Mouse (Mus musculus) olfactory bulb, adult 2 months (tissue): ENCODE data around the gene Spock1. TPM values are rescaled to one million over a fixed set of nuclear protein-coding genes. Genes with fewer than 3 reads are reported as not detected.

Source experiments
- H3K27ac ChIP-seq: fragments of 200-500 bp; 2 replicates; pipeline ENCODE4 v1.5.1; 2012; ENCODE audit warnings: low read depth, low read length; ENCODE audit not compliant: insufficient read depth
- H3K4me1 ChIP-seq: fragments of 200-500 bp; 2 replicates; pipeline ENCODE4 v1.6.1; 2012; ENCODE audit warnings: low read length; ENCODE audit not compliant: control insufficient read depth, insufficient read depth
- H3K4me3 ChIP-seq: fragments of 200-500 bp; 2 replicates; pipeline ENCODE4 v1.5.1; 2012; ENCODE audit warnings: mild to moderate bottlenecking, low read depth, low read length, moderate library complexity; ENCODE audit not compliant: insufficient read depth
- CTCF ChIP-seq: fragments of 200-500 bp; IDR thresholded peaks from 2 replicates; pipeline ENCODE4 v1.5.1; 2012; ENCODE audit warnings: low read depth, mild to moderate bottlenecking, low read length, moderate library complexity; ENCODE audit not compliant: insufficient read depth
- POLR2A ChIP-seq: fragments of 200-500 bp; IDR thresholded peaks from 2 replicates; pipeline ENCODE4 v1.6.1; 2012; ENCODE audit warnings: mild to moderate bottlenecking, low read depth, low read length, moderate library complexity; ENCODE audit not compliant: insufficient read depth
- WGBS: fragments of 180-500 bp; shearing (Covaris S2); methylation state at CpG from one replicate; pipeline ENCODE4 v1.1.7; 2018; 5-methylcytosine and 5-hydroxymethylcytosine counted together
- polyA plus RNA-seq: library from polyadenylated mRNA; stranded (reverse); fragments of >200 nt; gene quantifications from 2 replicates; pipeline ENCODE4 v1.2.4, GENCODE M21; 2012; ENCODE audit warnings: low replicate concordance; ENCODE audit not compliant: missing spikeins, insufficient read depth, insufficient read length

Spock1 gene
- polyA plus RNA-seq, 1 experiment = not detected

DNA sequence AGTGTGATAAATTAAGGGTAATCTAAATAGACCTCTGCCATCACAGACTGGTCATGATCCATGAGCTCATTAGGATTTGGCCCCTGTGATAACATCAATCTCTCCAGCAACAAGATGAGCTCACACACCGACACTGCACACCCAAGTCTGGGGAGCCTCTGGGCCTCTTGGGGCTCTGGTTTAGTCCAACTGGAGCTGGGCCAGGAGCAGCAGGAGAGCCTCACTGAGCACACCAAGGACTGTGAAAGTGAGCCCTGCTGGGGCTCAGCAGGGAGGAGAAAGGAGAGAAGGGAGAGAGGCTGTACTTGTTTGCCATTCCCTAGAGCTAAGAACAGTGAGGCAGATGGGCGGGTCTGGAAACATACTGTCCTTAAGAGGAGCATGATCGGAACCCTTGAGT lies 248.3 kb downstream of the Spock1 start:
- 65% methylated on average over 3 of the region's 3 CpGs for WGBS
- H3K4me3 ChIP-seq = no peak overlapping the region
- H3K4me1 ChIP-seq = no peaks in the 10 kb centered on the region
- H3K27ac ChIP-seq = no peak overlapping the region
- no peak for TF ChIP-seq CTCF
- no peak for TF ChIP-seq POLR2A

DNA sequence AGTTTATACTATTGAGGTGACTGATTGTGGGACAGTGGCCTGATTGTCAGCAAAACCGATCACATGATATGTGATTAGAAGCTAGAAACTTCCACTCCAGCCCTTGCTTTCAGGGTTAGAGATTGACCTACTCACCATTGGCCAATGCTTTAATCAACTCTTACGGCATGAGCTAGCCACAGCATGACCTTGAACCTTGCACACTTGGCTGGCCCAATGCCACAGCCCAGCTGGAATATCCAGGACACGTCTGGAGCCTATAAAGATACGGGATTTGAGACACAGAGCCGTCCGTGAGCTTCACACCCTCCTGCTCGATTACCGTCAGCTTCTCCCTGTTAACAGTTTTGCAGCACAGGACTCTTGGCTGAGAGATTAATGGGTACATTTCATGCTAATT lies 251.5 kb downstream of the Spock1 start:
- Histone ChIP-seq H3K4me1 (peaks cover 4% of the 10 kb centered on the region; the same call in 1 of the 2 replicates), H3K27ac (no peak overlapping the region), H3K4me3 (no peak overlapping the region)
- no peak for TF ChIP-seq POLR2A
- no peak for TF ChIP-seq CTCF
- WGBS = 85% methylated on average over 8 of the region's 8 CpGs

DNA sequence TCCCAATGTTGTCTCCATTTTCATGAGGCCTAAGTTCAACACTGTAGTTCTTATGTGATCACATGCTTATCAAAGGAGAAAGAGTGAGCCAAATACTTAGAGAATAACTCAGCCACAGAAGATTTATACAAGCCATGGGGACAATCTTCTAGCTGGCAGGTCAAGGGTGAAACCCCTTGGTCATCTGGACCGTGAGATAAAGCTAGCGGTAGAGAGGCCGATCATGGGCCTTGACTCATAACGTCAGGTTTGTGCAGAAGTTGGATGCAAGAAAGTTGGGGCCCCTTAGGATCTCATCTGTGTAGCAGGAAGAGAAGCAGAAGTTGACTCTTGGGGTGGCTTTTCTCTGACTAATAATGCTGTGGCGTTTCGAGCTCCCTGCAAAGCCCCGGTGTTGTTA lies 253.8 kb downstream of the Spock1 start:
- Histone ChIP-seq H3K27ac (no peak overlapping the region), H3K4me1 (peaks cover 4% of the 10 kb centered on the region; the same call in 1 of the 2 replicates), H3K4me3 (no peak overlapping the region)
- no peak for TF ChIP-seq POLR2A
- TF ChIP-seq CTCF = no peak
- WGBS = 65% methylated on average over 7 of the region's 7 CpGs

DNA sequence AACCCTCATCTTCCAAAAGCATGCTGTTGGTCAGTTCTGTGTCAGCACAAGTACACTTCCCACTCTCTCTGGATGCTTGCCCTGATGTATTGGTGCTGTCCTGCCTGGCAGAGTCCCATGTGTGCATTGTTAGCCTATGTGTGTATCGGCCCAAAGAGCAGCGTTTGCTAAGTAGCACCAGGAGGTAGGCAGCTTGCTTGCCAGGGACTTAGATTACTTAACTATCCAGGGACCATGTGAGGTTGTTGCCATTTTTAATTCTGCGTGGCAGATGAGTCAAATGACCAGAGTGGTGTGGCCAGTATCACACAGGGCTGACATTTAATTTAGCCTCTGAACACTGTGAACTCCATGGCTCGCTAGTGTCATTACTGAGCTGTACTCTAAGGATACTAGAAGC lies 256.9 kb downstream of the Spock1 start:
- peaks cover 4% of the 10 kb centered on the region; the same call in 1 of the 2 replicates for H3K4me1 ChIP-seq
- H3K4me3 ChIP-seq = no peak overlapping the region
- 90% methylated on average over 4 of the region's 4 CpGs for WGBS
- TF ChIP-seq POLR2A (no peak), CTCF (no peak)
- no peak overlapping the region for H3K27ac ChIP-seq

DNA sequence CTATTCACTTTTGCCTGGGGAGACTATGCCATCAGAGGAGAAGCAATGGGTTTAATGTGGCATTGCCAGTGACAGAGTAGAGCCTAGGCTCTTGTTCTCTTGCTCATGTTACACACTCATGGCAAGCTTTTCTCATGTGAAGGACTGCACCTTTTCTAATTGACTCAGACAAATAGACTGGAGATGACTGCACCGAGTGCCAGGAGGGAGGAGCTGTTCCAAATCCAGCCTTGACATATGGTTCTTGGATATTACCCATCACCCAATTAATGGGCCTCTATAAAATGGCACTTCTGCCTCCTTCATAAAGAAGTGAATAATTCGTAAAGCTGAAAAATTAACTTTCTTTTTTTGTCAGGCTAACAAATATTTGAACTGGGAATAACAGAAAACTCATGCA lies 259.3 kb downstream of the Spock1 start:
- TF ChIP-seq POLR2A = no peak
- TF ChIP-seq CTCF = no peak
- Histone ChIP-seq H3K4me1 (no peaks in the 10 kb centered on the region), H3K4me3 (no peak overlapping the region), H3K27ac (no peak overlapping the region)
- 86% methylated on average over 2 of the region's 2 CpGs for WGBS

DNA sequence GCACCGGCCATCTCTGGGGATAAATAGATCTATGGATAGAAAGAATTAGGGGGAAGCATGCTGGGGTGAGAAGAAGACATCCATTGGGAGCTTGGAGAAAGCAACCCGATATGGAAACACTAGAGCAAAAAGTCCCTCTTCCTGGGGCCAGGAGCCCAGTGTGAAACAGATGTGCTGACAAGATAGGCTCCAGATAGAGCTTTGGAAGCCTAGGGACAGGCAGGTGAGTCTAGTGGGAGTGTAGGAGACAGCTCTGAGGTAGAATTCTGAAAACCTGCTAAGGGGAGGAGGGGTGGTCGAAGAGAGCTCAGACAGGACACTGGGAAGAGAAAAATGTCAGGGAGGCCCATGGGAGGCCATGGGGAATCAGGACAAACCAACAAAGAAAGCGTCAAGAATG lies 260.7 kb downstream of the Spock1 start:
- TF ChIP-seq POLR2A = no peak
- no peak for TF ChIP-seq CTCF
- 90% methylated on average over 4 of the region's 4 CpGs for WGBS
- H3K4me1 ChIP-seq = no peaks in the 10 kb centered on the region

DNA sequence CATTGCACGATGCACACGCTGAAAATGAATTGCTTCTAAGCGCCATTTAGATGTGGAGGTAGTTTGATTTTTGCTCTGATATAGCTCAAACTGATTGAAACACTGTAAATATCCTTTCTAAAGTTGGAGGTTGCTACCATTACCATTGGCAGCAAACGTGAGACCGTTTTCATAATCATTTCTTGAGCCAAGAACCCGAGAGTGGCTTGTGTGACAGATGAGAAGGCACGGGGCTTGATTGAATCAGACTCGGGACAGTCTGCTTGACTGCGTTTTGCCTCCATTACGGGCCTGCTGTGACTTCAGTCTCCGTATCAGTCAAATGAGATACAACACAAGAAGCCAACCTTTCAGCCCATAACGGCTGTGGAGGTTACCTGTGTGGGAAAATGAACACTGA lies 265.1 kb downstream of the Spock1 start:
- H3K27ac ChIP-seq = no peak overlapping the region
- WGBS = 89% methylated on average over 12 of the region's 12 CpGs
- H3K4me1 ChIP-seq = peaks cover 11% of the 10 kb centered on the region
- no peak for TF ChIP-seq POLR2A
- TF ChIP-seq CTCF = no peak
- no peak overlapping the region for H3K4me3 ChIP-seq

More for the DNA sequence above, 260.7 kb downstream of the Spock1 start:
- Histone ChIP-seq H3K27ac (no peak overlapping the region), H3K4me3 (no peak overlapping the region)

DNA sequence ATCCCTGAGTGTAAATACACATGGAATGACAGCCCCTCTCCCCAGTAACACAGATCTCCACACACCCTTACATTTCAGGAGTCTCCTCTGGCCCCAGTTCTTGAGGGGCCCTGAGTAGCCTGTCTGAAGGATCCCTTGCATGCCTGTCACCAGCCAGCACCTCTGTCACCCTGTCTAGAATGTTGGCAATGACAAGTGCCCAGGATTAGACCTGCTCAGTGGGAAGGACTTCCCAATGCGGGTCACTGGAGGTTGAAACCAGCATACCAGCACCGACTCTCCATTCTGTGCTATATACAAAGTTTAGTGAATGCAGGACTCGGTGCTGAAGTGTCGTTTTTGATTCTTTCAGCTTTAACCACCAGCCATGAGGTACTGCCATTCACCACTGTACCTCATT lies 266.5 kb downstream of the Spock1 start:
- Histone ChIP-seq H3K27ac (no peak overlapping the region), H3K4me3 (no peak overlapping the region), H3K4me1 (peaks cover 21% of the 10 kb centered on the region)
- TF ChIP-seq POLR2A (no peak), CTCF (no peak)
- WGBS = 87% methylated on average over 4 of the region's 4 CpGs

DNA sequence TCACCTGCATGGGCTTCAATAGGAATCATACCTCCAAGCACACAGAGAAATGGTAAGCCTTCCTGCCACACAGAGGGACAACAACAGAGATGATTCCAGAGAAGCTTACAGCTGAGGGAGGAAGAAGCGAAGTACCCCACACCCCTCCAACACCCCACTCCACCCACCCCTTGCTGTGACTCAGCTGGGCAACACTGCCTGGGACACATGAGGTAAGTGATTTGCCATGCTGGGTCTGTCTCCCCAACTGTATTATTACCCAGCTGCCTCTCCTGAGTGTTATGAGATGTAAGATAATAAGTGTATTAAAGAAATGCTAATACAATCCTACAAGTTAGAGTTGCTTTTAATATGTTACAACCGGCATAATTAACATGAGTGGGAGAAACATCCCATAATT lies 267.2 kb downstream of the Spock1 start:
- H3K4me1 ChIP-seq = peaks cover 21% of the 10 kb centered on the region
- no peak overlapping the region for H3K4me3 ChIP-seq
- WGBS = 44% methylated on average over 2 of the region's 2 CpGs
- TF ChIP-seq CTCF = no peak
- TF ChIP-seq POLR2A = no peak
- H3K27ac ChIP-seq = no peak overlapping the region

DNA sequence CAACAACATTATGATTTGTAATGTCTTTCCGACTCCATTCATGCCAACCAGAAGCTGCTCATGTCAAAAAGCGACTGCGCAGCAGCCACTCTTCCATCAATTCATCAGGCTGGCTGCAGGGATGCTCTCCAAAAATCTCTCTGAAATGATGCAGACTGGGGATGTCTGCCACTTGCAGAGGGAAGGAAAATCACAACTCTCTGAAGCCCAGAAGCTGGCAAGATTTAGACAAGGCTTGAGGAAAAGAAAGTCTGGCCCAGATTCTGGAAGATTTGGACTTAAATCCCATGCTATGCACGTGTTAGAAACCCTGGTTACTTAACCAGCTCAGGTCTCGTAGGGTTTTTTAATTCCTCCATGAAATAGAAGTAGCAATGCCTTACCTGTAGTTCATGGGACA lies 269.3 kb downstream of the Spock1 start:
- H3K27ac ChIP-seq = no peak overlapping the region
- H3K4me1 ChIP-seq = peaks cover 21% of the 10 kb centered on the region
- TF ChIP-seq CTCF (no peak), POLR2A (no peak)
- H3K4me3 ChIP-seq = no peak overlapping the region
- 80% methylated on average over 5 of the region's 5 CpGs for WGBS
